Mouse (Mus musculus) forebrain, embryonic 13.5 days (tissue): ENCODE measurements at regions not wholly inside any gene's neighbourhood (a gene's known extent, or its start where the extent isn't known, plus 50 kb on each side); places are given as distances from the start of the nearest gene placed in this dataset.
A peak's percentile ranks its signal among the peaks of the same experiment; 100 is the strongest.

Source experiments
- ATAC-seq: fragments of 200-750 bp; cut with Nextera tagmentation; 2 replicates; pipeline ENCODE4 v1.8.0; 2017
- H3K27ac ChIP-seq: fragments of 300-500 bp; sonication (generic); 2 replicates; pipeline ENCODE4 v1.5.1; 2015; ENCODE audit warnings: inconsistent platforms, mild to moderate bottlenecking, moderate library complexity
- H3K27me3 ChIP-seq: fragments of 300-500 bp; sonication (generic); 2 replicates; pipeline ENCODE4 v1.6.1; 2015; ENCODE audit warnings: mild to moderate bottlenecking, inconsistent platforms
- H3K36me3 ChIP-seq: fragments of 300-500 bp; sonication (generic); 2 replicates; pipeline ENCODE4 v1.6.1; 2015; ENCODE audit warnings: mild to moderate bottlenecking, inconsistent platforms; ENCODE audit not compliant: poor library complexity, severe bottlenecking
- H3K4me1 ChIP-seq: fragments of 300-500 bp; sonication (generic); 2 replicates; pipeline ENCODE4 v1.6.1; 2015; ENCODE audit warnings: inconsistent platforms
- H3K4me2 ChIP-seq: fragments of 300-500 bp; sonication (generic); 2 replicates; pipeline ENCODE4 v1.6.1; 2015; ENCODE audit warnings: inconsistent platforms, mild to moderate bottlenecking, moderate library complexity
- H3K4me3 ChIP-seq: fragments of 300-500 bp; sonication (generic); 2 replicates; pipeline ENCODE4 v1.5.1; 2015; ENCODE audit warnings: mild to moderate bottlenecking, inconsistent platforms
- H3K9ac ChIP-seq: fragments of 300-500 bp; sonication (generic); 2 replicates; pipeline ENCODE4 v1.6.1; 2015; ENCODE audit warnings: mild to moderate bottlenecking, inconsistent platforms
- H3K9me3 ChIP-seq: fragments of 300-500 bp; sonication (generic); replicated peaks from 2 replicates; pipeline ENCODE4 v1.6.1; 2016; ENCODE audit warnings: inconsistent platforms
- WGBS: fragments of 180-500 bp; shearing (Covaris S2); methylation state at CpG from one replicate; pipeline ENCODE4 v1.1.7; 2015; 5-methylcytosine and 5-hydroxymethylcytosine counted together

DNA sequence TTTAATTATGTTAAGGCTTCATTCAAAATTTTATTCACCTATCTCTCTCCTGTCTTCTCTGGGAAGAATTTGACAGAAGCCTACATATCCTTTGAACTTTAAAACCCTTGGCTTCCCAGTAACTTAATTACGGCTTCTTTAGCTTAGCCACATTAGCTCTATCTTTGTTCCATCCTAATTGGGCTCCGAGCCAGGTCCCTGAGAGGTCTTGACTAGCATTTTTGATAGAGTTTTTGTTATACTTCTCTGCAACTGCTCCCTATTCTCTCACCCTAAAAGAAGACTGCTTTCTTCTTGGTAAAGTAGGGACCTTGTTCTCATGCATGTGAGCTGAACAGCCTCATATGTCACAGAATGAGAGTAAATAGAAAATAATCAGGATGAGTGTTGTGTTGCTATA lies 115.1 kb upstream of the Nox3 start:
- no peak overlapping the region for H3K9ac ChIP-seq
- WGBS: 15% methylated on average over 2 of the region's 2 CpGs
- no peaks in the 10 kb centered on the region for H3K36me3 ChIP-seq
- H3K4me3 ChIP-seq: no peak overlapping the region
- H3K4me2 ChIP-seq: no peak overlapping the region
- peak overlapping the region; percentile 19; the same call in 1 of the 2 replicates for H3K27ac ChIP-seq
- peaks cover 16% of the 10 kb centered on the region for H3K4me1 ChIP-seq
- ATAC-seq: no peak
- no peaks in the 10 kb centered on the region for H3K27me3 ChIP-seq
- no peaks in the 10 kb centered on the region for H3K9me3 ChIP-seq

DNA sequence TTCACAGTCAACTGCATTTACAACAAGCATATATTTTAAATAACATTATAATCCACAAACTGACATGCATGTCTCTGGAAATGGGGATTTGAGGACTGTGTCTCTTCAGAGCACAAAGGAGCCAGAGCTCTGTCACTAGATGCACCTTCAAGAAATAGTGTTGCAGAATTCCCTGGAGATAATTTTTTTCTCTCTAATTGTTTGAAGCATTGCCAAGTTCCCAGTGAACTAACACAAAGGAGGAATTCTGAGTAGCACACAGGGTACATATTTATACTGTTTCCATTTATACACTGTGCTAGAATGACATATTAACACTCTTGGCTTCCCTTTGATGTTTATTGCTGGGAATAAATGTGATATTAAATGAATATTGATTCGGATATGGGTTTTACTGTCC lies 107.4 kb upstream of the Nox3 start:
- no peaks in the 10 kb centered on the region for H3K36me3 ChIP-seq
- H3K9me3 ChIP-seq: no peaks in the 10 kb centered on the region
- H3K4me1 ChIP-seq: peaks cover 12% of the 10 kb centered on the region
- H3K9ac ChIP-seq: no peak overlapping the region
- H3K27me3 ChIP-seq: no peaks in the 10 kb centered on the region
- no peak overlapping the region for H3K4me2 ChIP-seq
- WGBS: 84% methylated on average over 1 of the region's 1 CpGs
- H3K27ac ChIP-seq: no peak overlapping the region
- ATAC-seq: peak; percentile 27; the same call in 1 of the 2 replicates
- no peak overlapping the region for H3K4me3 ChIP-seq

GRCm38 (mm10) chr17:3792597-3792996 lies 96.5 kb upstream of the Nox3 start:
- Histone ChIP-seq H3K36me3 (no peaks in the 10 kb centered on the region), H3K9me3 (no peaks in the 10 kb centered on the region), H3K4me3 (no peak overlapping the region), H3K27ac (no peak overlapping the region), H3K4me1 (no peaks in the 10 kb centered on the region), H3K27me3 (no peaks in the 10 kb centered on the region), H3K4me2 (no peak overlapping the region), H3K9ac (no peak overlapping the region)
- peak; percentile 82 for ATAC-seq
- 20% methylated on average over 2 of the region's 2 CpGs for WGBS

- H3K4me2 ChIP-seq: no peak overlapping the region
- 0% methylated on average over 1 of the region's 1 CpGs for WGBS
- no peaks in the 10 kb centered on the region for H3K4me1 ChIP-seq
- ATAC-seq: peak; percentile 79; the same call in 1 of the 2 replicates
- H3K4me3 ChIP-seq: no peak overlapping the region
- no peaks in the 10 kb centered on the region for H3K9me3 ChIP-seq
- H3K9ac ChIP-seq: no peak overlapping the region
- no peaks in the 10 kb centered on the region for H3K27me3 ChIP-seq
- no peak overlapping the region for H3K27ac ChIP-seq
- no peaks in the 10 kb centered on the region for H3K36me3 ChIP-seq
Measured at GRCm38 (mm10) chr17:3782156-3782555, 86.1 kb upstream of the Nox3 start.

DNA sequence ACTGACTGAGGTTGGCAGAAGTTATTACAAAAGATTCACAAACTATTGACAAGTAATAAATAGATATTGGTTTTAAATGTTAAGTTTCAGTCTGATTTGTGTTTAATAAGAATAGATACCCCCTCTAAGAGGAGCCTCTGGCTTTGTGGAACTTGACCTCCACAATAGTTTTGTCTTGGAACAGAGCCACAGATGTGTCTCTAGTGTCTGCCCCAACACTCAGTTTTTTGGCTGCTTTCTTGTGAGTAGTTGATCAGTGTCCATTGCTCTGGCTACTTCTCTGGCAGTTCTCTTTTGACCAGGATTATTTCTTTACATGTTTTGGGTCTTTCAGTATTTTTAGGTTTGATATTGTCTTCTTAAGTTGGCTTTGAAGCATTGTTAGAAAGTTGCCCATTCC lies 81.6 kb upstream of the Nox3 start:
- H3K9me3 ChIP-seq: no peaks in the 10 kb centered on the region
- no peak overlapping the region for H3K9ac ChIP-seq
- H3K4me3 ChIP-seq: no peak overlapping the region
- H3K4me1 ChIP-seq: 0 out of 2 replicates have a peak, but pooled peaks cover 5% of the 10 kb centered on the region
- no peaks in the 10 kb centered on the region for H3K27me3 ChIP-seq
- no peak overlapping the region for H3K4me2 ChIP-seq
- no peak for ATAC-seq
- no peaks in the 10 kb centered on the region for H3K36me3 ChIP-seq
- H3K27ac ChIP-seq: no peak overlapping the region

DNA sequence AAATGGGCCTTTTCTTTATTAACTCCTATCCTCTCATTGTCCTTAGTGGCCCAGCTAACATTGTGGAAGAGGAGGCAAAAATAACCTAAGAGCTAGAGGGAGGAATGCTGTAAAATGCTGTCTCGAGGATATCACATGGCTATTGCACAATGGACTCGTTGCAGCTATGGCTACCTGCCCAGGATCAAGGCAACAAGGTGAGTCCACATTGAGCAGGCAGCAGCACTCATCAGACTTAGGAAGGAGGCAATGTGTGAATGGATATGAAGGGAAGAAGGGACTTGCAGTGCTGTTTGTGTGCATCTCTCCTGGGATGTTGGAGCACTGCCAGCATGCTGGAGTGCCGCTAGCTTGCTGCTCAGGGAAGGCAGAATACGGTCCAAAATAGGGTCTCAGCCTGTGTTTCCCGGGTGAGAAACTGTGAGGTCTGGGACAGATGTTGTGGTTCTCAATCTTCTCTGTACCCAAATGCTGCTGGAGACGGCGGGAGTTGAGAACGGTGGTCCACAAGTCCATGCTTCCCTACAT lies 51.8 kb upstream of the Nox3 start:
- H3K9ac ChIP-seq: no peak overlapping the region
- H3K4me2 ChIP-seq: no peak overlapping the region
- ATAC-seq: no peak
- no peaks in the 10 kb centered on the region for H3K4me1 ChIP-seq
- H3K27ac ChIP-seq: no peak overlapping the region
- H3K9me3 ChIP-seq: no peaks in the 10 kb centered on the region
- no peaks in the 10 kb centered on the region for H3K36me3 ChIP-seq
- H3K4me3 ChIP-seq: no peak overlapping the region
- no peaks in the 10 kb centered on the region for H3K27me3 ChIP-seq
- 85% methylated on average over 8 of the region's 8 CpGs for WGBS
